Mouse (Mus musculus) ovary, postnatal 14 days (tissue): ENCODE results near the gene Tctn1.
A peak's percentile ranks its signal among the peaks of the same experiment; 100 is the strongest.

ENCODE experiments used
- DNase-seq: peaks from one replicate; pipeline ENCODE4 v3.0.0; 2022; ENCODE audit warnings: low spot score

Gene Tctn1

DNA sequence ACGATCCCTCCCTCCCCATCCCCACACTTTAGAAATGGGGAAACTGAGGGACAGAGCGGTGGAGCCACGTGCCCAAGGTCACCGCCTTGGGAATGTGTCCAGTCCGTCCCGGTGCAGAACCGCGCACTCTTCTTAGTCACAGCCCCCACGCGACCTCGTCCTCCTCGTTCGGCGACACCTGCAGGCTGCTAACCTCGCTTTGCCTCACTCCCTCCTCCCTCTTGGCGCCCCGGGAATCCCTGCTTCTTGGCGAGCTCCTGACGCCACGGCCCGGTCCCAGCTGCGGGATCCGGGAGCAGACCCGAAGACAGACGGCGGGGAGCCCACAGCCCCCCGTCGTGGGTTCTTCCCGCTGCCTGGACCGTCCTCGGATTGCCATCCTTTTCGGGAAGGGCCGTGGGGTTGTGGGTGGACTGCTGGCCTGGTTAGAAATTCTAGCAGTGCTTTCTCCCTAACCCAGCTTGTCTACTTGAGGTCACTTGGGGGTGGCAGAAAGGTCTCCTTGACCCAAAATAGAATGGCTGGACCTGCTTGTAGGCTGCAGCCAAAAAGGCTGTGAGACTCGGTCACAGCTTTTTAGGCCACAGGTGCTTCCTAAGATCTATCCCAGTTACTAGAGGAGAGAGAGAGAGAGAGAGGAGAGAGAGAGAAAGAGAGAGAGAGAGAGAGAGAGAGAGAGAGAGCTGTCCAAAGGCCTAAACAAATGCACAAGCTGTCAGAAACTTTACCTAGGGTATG, 20.9 kb upstream of the Tctn1 start:
- DNase-seq: peak; percentile 21

DNA sequence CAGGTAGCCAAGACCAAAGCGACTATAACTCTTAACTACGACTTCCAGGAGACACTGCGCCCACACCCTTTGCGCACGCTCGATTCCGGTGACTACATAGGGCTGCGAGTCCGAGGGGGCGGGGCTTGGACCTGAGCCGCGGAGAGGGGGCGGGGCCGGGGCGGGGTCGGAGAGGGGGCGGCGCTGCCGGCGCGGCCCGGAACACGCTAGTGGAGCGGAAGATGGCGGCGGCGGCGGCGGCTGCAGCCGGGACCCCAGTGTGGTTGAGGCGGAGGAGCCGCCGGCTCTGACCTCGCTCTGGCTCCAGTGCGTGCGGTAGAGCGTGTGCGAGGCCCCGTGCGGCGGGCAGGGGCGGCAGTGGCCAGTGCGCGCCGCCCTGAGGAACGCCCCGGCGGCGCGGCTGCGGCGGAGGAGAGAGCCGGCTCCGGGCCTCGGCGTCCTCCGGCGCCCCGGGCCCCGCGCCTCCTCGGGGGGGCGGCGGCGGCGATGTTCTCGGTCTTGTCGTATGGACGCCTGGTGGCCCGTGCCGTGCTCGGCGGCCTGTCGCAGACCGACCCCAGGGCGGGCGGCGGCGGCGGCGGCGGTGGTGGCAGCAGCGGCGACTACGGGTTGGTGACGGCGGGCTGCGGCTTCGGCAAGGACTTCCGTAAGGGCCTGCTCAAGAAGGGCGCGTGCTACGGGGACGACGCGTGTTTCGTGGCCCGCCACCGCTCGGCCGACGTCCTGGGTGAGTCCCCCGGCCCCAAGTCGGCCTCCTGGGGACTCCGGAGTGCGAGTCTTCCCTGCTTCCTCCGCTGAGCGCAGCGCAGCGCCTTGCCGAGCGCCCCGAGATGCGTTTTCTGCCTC, 20.1 kb upstream of the Tctn1 start, which contains the start of gene Pptc7:
Gene Pptc7 (plus strand): TSS at position 183 of the 846 bp plus-strand sequence.
- peak; percentile 84 for DNase-seq

DNA sequence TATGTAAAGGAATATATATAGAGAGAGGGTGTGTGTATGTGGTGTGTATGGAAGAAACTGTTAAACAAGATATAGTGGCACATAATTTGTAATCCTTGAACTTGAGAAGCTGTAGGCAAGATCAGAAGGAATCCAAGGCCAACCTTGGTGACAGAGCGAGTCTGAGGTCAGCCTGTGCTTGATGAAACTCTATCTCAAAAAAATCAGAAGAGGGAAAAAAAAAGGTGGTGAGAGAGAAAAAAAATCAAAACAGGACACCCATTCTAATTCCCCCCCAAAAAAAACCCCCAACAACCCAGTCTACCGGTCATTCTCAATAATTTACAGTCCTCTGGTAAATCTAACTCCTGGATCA, 19.5 kb upstream of the Tctn1 start:
- no peak for DNase-seq

DNA sequence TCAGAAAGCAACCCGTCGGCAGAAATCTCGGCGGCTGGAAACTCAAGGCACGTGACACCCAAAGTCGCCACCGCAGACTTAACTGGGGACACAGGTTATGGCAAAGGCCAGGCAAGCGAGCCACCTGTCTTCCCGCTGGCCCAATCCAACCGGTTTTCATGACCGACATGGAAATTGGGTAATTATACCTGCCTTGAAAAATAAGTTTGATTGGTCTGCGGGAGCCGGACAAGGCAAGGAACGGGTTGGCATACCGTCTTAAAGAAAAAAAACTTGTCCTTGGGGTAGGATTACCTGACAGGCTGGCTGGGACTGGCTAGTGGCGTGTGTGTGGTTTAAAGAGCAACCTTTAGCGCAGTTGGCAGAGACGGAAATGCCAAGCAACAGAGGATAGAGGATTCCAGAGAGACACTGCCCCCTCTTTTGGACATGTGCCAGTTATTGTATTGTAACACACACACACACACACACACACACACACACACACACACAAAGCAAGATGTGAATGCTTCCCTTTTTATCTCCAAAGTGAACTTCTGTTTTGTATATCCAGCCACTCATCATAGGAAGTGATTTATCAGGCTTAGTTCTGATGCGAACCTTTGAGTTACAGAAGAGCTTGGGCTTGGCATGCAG, 16.7 kb upstream of the Tctn1 start:
- no peak for DNase-seq

DNA sequence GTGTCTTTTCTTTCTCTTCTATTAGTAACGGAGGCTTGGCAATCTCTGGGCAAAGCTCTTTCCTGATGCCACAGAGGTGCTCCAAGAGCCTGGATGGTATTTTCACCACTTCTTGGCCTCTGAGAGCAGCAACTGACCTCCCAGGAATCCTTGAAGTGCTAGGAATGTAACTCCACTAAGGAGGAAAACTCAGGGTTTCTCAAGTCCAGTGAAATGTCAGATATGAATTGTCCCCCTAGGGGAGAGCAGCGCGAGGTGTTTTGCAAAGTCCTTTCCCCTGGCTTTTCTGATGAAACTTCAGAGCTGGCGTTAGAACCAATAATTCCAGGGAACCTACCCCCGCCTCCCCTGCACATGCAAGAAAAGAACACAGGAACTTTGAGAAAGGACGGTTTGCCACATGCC, 16.2 kb upstream of the Tctn1 start:
- DNase-seq: no peak

DNA sequence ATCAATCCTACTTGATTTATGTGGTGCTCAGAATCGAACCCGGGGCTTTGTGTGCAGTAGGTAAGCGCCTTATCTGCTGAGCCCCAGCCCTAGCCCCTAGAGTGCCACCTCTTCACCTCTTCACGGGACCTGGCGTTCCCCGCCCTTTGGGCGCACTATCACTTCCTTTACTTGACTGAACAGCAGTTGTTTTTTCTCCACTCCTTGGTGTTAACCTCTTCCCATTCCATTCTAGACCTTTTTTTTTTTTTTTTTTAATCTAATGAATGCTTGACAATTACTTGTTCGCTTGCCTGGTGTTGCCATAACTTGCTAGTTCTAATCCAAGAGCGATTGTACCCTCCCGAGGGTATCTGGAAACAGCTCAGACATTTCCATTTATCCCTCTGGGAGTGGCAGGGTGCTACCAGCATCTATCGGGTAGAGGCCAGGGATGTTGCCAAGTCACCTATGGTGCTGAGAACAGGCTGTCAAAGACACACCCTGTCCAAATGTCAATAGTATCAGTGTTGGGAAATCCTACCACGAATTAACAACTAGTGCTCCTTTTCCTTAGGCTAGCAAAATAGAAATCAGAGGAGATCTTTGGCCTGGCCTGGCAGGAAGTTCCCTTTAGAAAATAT, 15.7 kb upstream of the Tctn1 start:
- DNase-seq: no peak

DNA sequence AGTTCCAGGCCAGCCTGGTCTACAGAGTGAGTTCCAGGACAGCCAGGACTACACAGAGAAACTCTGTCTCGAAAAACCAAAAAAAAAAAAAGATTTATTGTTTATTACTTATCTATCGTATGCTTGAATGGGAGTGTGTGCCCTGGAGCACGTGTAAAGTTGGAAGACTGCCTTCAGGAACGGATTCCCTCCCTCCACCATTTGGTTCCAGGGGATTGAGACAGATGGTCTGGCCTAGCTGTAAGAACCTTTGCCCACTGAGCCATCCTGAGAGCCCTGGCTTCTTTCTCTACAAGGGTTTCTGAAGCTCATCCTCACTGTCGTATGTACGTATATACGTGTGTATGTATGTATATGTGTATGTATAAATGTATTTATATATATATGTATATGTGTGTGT, 14.7 kb upstream of the Tctn1 start:
- DNase-seq: no peak

DNA sequence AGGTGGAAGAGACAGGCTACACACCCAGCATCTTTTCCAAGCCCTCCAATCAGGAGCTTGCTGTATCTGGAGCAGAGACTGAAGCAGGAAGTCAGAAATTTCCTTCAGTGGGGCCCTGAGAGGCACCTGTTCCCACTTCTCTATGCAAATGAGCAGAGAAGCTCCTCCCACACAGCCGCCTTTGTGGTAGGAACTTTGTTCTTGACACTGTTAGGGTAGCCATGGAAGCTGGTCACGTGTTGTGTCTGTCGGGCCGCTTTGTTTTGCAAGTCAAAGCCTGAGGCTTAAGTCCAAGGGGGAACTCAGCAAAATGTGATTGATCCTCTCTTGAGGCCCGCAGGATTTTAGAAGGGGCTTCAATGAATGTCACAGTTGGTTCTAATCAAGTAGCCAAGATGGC, 10.5 kb upstream of the Tctn1 start:
- no peak for DNase-seq

DNA sequence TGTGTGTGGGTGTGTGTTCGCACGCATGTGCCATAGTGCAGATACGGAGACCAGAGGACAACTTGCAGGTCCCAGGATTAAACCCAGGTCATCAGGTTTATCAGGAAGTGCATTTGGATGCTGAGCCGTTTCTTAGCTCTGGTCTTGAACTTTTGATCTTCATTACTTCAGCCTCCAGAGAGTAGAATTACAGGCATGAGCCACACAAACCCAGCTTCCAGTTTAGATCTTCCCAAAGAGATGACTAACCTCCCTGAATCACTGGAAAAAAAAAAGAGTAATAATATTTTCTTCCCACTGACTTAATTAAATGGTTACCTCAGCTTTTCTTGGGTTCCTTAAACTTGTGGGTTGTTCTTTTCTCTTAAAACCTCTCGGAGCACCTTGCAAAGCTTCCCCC, 8.6 kb upstream of the Tctn1 start:
- no peak for DNase-seq

DNA sequence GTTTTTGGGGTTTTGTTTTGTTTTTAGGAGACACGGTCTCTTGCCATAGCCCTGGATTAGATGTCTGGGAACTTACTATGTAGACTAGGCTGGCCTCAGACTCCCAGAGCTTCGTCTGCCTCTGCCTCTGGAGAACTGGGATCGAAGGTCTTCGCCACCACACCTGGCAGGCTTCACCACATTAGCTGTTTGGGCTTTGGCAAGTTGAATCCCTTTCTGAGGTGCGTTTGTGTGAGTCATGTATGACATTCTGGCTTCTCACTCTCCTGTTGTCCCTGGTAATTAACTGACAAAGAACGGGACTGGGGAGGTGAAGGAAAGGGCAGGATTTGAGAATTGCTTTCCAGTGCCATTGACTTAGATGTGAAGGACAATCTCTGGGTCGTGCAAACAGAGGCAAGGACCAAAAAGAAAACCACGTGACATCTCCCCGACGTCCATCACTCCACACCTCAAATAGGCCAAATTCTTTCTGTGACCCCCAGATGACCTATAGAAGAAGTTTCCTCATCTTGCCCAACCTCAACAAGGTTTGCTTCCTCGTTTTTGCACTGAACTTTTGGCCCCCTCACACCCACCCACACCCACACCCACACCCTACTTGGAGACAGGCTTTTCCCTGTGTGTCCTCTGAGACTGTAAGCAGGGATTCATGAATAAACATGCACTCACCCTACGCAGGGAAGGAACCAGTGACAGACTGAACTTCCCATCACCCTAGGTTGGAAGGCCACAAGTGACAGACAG, 4.8 kb upstream of the Tctn1 start:
- DNase-seq: no peak

DNA sequence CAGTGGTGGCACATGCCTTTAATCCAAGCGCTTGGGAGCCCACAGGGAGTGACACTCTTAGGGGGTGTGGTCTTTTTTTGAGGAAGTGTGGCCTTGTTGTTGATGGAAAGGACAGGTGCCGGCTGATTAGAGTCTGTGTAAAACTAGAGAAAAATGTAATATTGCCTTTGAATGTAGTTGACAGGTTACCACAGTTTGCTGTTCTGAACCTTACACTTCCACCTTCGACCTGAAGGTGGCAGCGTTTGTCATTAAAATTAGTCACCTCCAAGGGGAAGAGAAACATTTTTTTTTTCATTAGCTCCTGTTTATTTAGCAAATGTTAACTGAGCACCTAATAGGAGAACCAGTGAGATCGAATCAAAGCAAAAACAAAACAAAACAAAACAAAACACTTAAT, 3.6 kb upstream of the Tctn1 start:
- DNase-seq: peak; percentile 65

DNA sequence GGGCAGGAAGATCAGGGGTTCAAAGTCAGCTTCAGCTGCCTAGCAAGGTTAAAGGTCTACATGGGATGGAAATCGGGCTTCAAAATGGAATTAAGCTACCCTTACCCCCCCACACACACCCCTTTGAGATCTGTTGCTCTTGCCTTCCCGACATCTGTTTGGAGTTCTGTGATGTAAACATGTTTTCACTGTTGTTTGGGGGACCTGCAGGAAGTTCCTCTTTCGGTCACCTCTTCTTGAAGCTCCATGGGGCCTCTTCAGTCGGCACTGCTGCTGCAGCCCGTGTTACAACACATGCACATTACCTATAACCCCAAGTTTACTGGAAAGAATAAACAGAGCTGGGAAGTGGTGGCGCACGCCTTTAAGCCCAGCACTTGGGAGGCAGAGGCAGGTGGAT, 2.9 kb upstream of the Tctn1 start:
- no peak for DNase-seq

DNA sequence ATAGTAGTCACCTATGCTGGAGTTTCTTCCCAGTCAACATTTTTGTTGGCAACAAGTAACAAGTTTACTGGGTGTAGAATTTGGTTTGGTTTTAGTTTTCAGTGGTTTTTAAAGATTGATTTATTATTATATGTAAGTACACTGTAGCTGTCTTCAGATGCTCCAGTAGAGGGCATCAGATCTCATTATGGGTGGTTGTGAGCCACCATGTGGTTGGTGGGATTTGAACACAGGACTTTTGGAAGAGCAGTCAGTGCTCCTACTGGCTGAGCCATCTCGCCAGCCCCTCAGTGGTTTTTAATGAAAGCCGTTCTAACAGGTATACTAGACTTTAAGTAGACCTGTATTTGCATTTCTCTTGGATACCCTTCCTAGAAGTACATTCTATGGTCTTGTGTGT, 1.7 kb upstream of the Tctn1 start:
- DNase-seq: no peak

DNA sequence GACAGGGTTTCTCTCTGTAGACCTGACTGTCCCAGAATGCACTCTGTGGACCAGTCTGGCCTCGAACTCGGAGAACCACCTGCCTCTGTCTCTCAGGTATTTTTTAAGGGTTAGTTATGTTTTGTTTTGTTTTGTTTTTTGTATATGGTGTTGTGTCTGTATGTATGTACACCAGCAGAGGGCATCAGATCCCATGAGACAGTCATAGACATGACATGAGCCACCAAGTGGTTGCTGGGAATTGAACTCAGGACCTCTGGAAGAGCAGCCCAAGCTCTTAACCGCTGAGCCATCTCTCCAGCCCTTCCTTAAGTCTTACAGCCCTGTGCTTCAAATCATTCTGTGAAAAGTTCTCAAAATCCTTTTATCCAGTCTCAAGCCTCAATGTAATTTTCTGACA, 927 bp upstream of the Tctn1 start:
- no peak for DNase-seq

DNA sequence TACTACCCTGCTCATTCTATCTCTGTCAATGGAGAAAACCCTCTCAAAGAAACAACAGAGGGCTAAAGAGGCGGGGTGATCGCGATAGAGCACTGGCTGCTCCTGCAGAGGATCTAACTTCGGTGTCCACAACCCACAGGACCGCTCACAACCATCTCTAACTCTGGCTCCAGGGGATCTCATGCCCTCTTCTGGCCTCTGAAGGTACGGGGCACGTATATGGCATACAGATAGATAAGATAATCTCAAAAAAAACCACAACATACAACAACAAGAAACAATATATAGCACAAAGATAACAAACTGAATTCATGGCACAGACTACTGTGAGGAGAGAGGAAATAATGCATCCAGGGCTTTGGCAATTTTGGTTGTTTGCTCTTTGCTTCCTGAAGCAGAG, 2.2 kb downstream of the Tctn1 start:
- no peak for DNase-seq

DNA sequence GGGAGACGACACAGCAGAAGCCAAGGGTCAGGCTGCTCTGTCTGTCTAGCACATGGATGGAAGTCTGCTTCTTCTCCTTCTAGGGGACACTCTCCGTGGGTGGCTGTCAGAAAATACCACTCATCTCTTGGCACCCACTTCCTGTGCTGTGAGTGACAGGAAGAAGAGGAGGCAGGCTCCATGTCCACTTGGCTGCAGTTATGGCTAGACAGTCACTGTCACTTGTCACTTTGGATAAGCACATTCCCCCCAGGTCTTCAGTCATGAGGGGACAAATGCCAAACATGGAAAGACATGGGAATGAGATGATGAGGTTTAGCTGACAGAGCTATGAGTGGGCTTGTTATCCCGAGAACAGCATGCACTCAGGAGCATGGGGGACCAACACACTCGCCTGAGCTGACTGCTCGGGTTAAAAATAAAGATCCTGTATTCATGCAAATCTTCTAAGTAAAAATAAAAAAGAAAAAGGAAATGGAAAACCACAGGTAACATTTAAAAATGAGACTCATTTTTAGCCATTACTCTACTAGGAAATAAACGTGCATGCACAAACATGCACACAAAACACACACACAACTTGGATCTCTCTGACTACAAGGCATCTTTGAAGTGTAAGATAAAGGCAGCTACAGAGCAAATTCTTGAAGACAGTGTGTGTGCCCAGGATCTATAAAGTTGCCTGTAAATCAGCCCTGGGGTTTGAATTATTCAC, 6.1 kb downstream of the Tctn1 start:
- no peak for DNase-seq

DNA sequence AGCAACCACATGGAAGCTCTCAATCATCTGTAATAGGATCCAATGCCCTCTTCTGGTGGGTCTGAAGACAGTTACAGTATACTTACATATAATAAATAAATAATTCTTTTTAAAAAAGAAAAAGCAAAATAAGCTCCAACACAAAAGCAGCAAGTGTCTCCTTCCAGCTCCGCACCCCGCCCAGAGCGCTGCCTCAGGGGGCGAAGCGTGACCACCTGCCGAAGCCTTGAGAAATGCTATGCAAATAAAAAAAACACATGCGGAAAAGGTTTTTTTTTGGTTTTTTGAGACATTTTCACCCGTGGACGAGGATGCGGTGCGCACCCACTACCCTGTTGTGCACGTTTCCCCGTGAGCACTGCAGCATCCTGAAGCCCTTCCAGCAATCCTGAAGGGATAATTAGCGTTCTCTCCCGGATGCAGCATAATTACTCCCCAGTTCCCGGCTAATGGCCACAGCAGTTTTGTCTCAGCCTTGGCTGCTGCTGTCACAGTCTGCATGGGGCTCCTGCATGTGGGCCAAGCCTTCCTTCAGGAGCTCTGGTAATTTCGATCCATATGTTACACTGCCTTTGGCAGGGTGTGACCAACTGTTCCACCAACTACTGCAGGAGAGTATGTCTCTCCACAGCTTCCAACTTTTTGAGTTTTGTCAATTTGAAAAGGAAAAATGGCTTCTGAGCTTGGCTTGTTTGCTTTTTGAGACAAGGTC, 12.2 kb downstream of the Tctn1 start:
- DNase-seq: no peak

DNA sequence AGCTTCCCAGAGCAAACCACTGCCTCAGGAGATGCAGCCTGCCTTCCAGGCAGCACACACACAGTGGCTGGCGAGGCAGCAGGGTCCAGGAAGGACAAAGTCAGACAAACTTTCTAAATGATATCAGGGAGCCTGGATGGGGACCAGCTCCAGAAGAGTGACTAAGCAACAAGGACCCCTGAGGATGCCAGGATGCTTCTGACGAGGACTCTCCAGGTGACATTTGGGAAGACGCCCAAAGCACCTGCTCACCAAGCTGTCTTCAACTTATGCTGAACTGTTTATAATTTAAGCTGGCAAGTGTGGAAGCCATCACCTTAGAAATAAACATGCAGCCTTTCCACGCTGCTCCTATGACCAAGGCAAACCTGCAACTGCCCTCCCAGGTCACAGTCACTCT, 15.0 kb downstream of the Tctn1 start:
- DNase-seq: no peak

DNA sequence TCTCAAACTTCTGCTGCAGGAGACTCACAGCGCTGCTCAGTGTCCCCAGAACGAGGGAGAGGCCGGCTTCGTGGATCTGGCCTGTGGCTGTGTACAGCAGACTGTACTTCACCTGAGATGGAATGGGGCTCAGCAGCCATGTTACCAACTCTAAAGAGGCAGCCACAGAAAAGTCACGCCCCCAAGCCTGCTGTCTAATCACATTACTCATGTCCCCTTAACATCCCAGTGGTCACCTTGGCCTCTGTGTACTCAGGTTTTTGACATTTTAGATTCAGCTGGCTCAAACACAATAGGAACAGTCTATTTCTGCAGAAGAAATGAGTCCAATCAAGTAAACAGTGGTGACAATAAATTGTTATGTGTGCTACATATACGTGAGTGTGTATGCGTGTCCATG, 16.3 kb downstream of the Tctn1 start:
- DNase-seq: no peak

DNA sequence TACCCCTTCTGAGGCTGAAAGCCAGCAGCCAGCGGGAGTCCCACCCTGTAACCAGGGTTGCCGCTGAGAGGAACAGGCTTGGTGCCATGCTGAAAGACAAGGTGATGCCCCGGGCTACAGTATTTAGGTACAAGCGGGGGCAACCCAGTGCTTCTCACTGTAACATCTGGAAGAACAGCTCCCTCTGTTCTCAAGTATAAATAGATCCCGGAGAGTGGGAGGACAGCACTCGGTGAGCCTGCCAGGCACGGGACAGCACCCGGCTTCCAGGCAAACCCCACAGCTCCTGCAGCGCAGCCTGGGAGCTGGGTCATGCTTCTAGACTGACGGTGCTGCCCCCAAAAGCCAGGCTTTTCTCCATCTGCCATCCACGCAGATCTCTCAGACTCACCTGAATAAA, 16.7 kb downstream of the Tctn1 start:
- DNase-seq: no peak
